Mouse (Mus musculus) frontal cortex, postnatal 36 days (tissue): Measurements from ENCODE around the gene Gm45753.

Experiments
- DNase-seq, 2 experiments: peaks; one replicate each; pipeline ENCODE4 v3.0.0; 2022; ENCODE audit warnings: low spot score in 2 of 2

Gene Gm45753

GRCm38 (mm10) chr8:45274317-45274716 is 33.9 kb downstream of the Gm45753 start:
- no peak for DNase-seq

- no peak for DNase-seq
Observed at GRCm38 (mm10) chr8:45269056-45269455, 39.2 kb downstream of the Gm45753 start.

GRCm38 (mm10) chr8:45268485-45268884 is 39.8 kb downstream of the Gm45753 start:
- no peak for DNase-seq

- DNase-seq: no peak
Observed at GRCm38 (mm10) chr8:45267611-45268391, 40.5 kb downstream of the Gm45753 start.

DNA sequence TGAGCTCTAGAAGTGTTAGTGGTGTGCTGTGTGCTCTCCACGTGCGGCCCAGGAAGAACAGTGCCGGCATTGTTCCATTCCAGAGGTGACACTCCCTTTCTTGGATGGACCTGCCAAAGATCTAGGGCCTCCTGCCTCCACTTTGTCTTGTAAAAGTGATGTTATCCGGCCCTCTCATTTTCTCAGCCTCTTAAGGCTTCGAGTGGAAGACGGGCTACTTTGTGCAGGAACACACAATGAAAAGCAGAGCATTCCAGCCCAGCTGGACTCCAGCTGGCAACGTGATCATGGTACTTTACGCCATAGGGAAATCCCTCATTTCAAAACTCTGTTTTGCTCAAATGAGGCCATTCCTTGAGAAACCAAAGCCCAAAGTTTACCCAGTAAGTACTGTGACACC is 41.3 kb downstream of the Gm45753 start:
- DNase-seq: no peak

DNA sequence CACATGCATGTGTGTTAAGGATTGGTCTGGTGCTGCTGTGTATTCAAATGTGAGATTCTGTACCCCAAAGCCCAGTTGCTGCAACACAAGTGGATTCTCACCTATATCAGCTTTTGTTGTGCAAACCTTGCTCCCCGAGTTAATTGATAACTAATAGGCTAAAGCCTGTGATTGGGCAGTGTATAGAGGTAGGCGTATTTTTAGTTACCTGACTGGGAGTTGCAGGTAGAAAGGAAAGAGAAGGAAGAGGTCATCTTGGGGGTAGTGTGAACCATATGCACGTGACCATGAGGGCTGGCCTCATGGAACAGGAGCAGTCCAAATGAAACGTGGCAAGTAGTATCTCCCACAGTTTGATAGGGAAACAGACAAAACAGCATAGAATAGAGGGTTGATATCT is 43.3 kb downstream of the Gm45753 start:
- DNase-seq: no peak

DNA sequence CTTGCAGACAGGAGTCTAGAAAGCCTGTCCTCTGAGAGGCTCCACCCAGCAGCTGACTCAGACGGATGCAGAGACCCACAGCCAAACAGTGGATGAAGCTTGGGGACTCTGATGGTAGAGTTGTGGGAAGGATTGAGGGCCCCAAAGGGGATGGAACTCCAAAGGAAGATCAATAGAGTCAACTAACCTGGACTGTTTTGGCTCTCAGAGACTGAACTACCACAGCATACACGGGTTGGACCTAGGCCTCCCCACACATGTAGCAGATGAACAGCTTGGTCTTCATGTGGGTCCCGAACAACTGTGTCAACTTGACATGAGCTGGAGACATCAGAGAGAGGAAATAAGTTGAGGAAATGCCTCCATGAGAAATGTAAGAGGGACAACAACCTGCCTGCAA is 45.4 kb downstream of the Gm45753 start:
- DNase-seq: no peak

GRCm38 (mm10) chr8:45261920-45262319 is 46.3 kb downstream of the Gm45753 start, which contains the start of gene F11:
TSS of gene F11 (minus strand) at chr8:45262031.
- no peak for DNase-seq

- no peak for DNase-seq
Observed at GRCm38 (mm10) chr8:45258421-45258820, 49.8 kb downstream of the Gm45753 start.

DNA sequence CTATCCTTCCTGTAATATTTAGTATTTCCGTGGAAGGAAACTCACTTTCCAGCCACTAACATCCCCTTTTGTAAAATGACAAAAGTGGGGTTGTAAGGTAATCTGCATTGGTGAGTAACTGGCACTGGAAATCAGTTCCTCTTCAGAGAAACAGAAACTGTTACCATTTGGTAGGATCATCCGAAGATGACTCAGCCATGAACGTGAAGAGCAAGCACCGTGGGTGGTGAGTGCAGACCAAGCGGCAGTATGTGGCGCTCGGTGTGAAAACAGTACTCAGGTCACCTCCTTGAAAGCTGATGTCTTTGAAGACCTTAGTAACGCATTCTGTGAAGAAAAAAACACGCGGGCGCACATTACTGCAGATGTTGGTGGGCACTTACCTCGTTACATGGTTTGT is 53.2 kb downstream of the Gm45753 start:
- no peak for DNase-seq

DNA sequence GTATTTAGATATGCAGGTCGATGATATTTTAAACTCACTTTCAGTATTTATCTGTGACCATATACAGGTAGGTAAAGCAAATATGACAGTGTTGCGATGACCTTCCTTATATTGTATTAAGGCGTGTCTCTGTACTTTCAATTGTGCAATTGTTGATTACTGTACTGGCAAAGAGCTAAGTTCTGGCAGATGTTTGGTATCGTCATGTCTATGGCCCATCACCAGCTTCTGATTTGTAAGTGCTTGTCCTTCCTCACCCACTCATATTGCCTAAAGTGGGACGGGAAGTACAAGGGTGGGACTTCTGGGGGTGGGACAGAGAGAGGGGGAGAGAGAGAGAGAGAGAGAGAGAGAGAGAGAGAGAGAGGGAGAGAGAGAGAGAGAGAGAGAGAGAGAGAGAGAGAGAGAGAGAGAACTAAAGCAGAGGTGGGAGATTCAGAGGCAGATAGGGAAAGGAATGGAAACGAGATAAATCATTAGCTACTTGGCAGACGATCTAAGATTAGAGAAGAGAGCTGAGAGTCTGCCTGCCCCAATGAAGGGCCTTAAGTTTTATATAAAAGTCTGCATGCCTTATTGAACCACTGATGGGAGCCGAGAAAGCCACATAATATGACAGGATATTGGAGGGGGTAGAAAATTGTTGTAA is 53.9 kb downstream of the Gm45753 start:
- no peak for DNase-seq

DNA sequence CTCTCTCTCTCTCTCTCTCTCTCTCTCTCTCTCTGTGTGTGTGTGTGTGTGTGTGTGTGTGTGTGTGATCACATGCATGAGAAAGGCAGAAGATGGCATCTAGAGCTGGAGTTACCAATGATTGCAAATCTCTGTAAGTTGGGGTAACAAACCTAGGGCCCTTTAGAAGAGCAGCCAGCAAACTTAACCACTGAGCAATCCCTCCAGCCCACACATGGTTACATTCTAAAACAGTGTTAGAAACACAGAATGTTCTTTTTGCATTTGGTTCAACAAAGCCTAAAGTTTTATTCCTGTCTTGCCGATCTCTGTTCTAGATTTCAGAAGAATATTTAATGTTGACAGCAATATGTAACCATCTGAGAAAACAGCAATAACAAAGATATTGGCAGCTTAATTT is 54.7 kb downstream of the Gm45753 start:
- no peak for DNase-seq

DNA sequence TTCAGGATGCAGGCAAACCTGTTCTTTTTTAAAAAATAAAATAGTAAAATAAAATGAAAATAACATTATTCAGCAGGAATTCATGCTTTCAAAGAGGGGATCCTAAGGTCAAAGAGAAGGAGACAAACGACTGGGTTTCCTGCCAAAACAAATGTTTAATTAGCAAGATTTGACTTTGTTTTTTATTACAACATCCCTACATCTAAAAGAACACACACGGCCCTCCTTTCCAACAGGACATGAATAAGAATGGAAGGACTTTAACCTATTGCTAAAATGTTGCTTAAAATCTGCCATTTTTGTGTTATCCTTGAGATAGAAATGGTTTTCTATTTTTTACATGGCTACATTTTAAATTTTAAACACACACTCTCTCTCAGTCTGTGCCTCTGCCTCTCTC is 55.2 kb downstream of the Gm45753 start:
- DNase-seq: no peak

DNA sequence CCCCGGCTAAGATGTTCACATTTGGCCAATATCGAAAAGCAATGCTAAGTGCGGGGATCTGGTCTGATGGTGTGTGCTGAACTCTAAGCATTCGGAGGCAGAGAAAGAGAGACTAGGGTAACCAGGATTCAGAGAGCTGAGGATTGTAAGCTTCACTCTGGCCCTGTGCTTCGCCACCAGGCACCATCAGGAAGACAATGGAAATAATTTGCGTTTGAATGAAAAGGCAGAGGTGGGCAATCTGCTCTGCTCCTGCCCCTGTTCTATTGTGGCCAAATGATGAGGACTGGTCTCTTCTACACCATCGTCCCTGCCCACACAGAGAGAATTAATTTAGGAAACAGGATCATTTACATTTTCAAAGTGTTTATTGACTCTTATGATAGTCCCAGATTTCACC is 62.0 kb downstream of the Gm45753 start:
- no peak for DNase-seq

GRCm38 (mm10) chr8:45239363-45239762 is 68.9 kb downstream of the Gm45753 start:
- no peak for DNase-seq

- DNase-seq: peak in 1 of 2 experiments; percentile 55
Observed at GRCm38 (mm10) chr8:45238282-45238681, 70.0 kb downstream of the Gm45753 start.

DNA sequence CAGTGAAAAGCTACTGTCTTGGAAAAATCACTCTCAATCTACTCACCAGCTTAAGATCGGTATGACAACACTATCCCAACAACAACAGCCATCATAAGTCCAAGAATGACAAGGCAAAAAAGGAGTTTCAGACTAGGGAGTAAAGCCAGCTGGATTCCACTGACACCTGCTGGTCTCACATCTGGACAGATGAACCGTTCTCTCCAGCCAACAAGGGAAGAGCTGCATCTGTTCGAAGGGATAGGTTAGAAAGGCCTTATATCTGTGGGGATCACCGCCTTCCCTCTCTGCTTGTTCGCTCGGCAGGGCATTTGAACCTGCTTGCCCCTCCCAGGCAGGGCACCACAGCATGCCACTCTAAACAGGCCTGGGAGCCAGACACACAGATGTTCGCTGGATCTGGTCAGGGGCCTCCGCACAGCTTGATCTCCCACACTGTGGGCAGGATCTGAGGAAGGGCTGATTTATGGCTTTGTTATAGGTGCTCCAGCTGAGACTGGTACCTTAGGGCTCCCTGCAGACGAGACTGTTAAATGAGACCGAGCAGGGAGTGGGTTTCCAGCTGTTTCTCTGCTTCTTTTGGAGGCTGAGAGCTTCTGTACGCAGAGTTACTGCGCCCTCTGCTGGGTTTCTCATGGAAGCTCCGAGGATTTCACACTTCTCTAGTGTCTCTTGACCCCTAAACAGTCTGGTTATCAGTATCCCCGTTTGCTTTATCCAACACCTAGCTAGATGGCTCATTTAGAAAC is 71.9 kb downstream of the Gm45753 start:
- DNase-seq: peak; percentile 38 to 58

DNA sequence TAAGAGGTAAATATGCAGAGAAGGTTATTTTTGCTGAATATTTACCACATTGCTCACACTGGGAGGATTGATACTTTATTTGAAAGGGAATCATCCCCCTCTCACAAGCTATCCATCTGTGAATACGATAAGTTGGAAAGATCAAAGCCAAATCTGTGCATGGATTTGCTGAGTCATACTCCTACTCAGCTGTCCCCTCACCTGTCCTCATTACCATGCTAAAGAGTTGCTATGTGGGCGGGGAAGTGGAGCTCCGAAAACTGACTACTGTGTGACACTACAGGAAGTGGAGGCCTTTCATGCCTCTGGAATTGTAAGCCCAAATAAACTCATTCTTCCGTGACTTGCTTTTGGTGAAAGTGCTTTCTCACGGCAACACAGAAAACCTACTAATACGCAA is 73.0 kb downstream of the Gm45753 start:
- no peak for DNase-seq

GRCm38 (mm10) chr8:45233256-45233655 is 75.0 kb downstream of the Gm45753 start:
- no peak for DNase-seq
